Mouse (Mus musculus) CD8-positive naive resting alpha-beta T cell, adult 57 days (primary cell): ENCODE measurements around the gene Akirin2. TPM values are rescaled to one million over a fixed set of nuclear protein-coding genes. Genes with fewer than 3 reads are reported as not detected.

Experiments
- total RNA-seq: library from RNA; stranded (reverse); gene quantifications from one replicate; pipeline ENCODE4 v1.2.4, GENCODE M21; 2023

Gene Akirin2
- total RNA-seq = 63.0 TPM

GRCm38 (mm10) chr4:34550748-34551097, at the start of gene Akirin2:
Akirin2 (plus strand) TSS chr4:34550937.

GRCm38 (mm10) chr4:34614630-34615094, 63.9 kb downstream of the Akirin2 start, which contains the start of the genes Orc3 and Rars2:
Orc3 (minus strand) TSS chr4:34614944.
Rars2 (plus strand) TSS chr4:34614957.

Other genes with a start within 250 kb of the Akirin2 start
- 112 TPM for gene Orc3, start 64.0 kb downstream of the Akirin2 start, total RNA-seq
- gene Rars2, start 64.0 kb downstream of the Akirin2 start, total RNA-seq = 19.9 TPM
- gene Slc35a1, start 136.5 kb downstream of the Akirin2 start, total RNA-seq = 16.1 TPM
- gene Cfap206, start 179.3 kb downstream of the Akirin2 start, total RNA-seq = not detected
- not detected for gene Gm136, start 205.3 kb downstream of the Akirin2 start, total RNA-seq
- gene Smim8, start 227.5 kb downstream of the Akirin2 start, total RNA-seq = 14.9 TPM